8 mouse cellular contexts compared by ENCODE assay signal in the genomic region with DNA sequence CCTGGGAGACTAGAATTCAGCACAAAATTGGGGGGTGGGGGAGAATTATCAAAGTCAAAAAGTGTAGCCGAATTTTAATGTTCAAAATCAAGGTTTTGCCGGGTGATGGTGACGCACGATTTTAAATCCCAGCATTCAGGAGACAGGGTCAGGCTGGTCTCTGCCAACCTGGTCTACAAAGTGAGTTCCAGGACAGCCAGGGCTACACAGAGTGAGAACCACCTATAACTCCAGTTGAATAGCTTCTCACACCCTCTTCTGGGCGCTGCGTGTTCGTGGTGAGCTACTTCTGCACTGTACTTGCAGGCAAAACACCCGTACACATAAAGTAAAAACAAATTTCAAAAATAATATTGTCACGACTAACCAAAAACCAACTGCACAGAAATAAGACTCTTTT. TPM values are rescaled to one million over a fixed set of nuclear protein-coding genes. Genes with fewer than 3 reads are reported as not detected.
DNase-seq lines count a peak whose midpoint lies in the region; ATAC-seq lines count a peak whose summit lies in the region.

No protein-coding gene starts in this region.

- peaks cover 7% of the 10 kb centered on the region; the same call in 1 of the 2 replicates for H3K36me3 ChIP-seq in kidney, embryonic 14.5 days (ENCODE audit: control insufficient read depth, insufficient read depth, low read length)
- H3K36me3 ChIP-seq in hindbrain, embryonic 14.5 days (replicated peaks; ENCODE audit: control insufficient read depth, insufficient read depth), result peaks cover 11% of the 10 kb centered on the region
- no peaks in the 10 kb centered on the region for H3K36me3 ChIP-seq in midbrain, embryonic 16.5 days (ENCODE audit: control insufficient read depth, insufficient read depth, low read length)

- no peaks in the 10 kb centered on the region; the same call in 1 of the 2 replicates for H3K27me3 ChIP-seq in kidney, embryonic 14.5 days (ENCODE audit: control insufficient read depth, insufficient read depth, low read length)
- no peaks in the 10 kb centered on the region for H3K27me3 ChIP-seq in hindbrain, embryonic 14.5 days (ENCODE audit: control insufficient read depth, insufficient read depth, low read length)
- peaks cover 4% of the 10 kb centered on the region for H3K27me3 ChIP-seq in midbrain, embryonic 16.5 days (ENCODE audit: control insufficient read depth, insufficient read depth, low read depth, low read length)

- no peaks in the 10 kb centered on the region; the same call in 1 of the 2 replicates for H3K4me1 ChIP-seq in kidney, embryonic 14.5 days (ENCODE audit: control insufficient read depth, insufficient read depth, low read length)
- 0 out of 2 replicates have a peak, but pooled peaks cover 3% of the 10 kb centered on the region for H3K4me1 ChIP-seq in hindbrain, embryonic 14.5 days (replicated peaks; ENCODE audit: control insufficient read depth, insufficient read depth, low read length)
- peaks cover 6% of the 10 kb centered on the region for H3K4me1 ChIP-seq in midbrain, embryonic 16.5 days (ENCODE audit: control insufficient read depth, insufficient read depth, low read length)

- H3K27ac ChIP-seq in kidney, embryonic 14.5 days (ENCODE audit: low read depth, low read length), result no peak overlapping the region
- H3K27ac ChIP-seq in hindbrain, embryonic 14.5 days, result no peak overlapping the region
- H3K27ac ChIP-seq in midbrain, embryonic 16.5 days (ENCODE audit: low read length), result no peak overlapping the region

- peak overlapping the region; percentile 81 for H3K4me2 ChIP-seq in kidney, embryonic 14.5 days (replicated peaks; ENCODE audit: low read depth, low read length)
- H3K4me2 ChIP-seq in hindbrain, embryonic 14.5 days (replicated peaks), result peak overlapping the region; percentile 83
- peak overlapping the region; percentile 86 for H3K4me2 ChIP-seq in midbrain, embryonic 16.5 days (ENCODE audit: low read length)

- peak overlapping the region; percentile 86 for H3K9ac ChIP-seq in kidney, embryonic 14.5 days (ENCODE audit: low read depth, low read length)
- peak overlapping the region; percentile 80 for H3K9ac ChIP-seq in hindbrain, embryonic 14.5 days
- peak overlapping the region; percentile 83 for H3K9ac ChIP-seq in midbrain, embryonic 16.5 days (ENCODE audit: low read depth, low read length)

- 16% methylated on average over 9 of the region's 9 CpGs for WGBS in kidney, embryonic 14.5 days
- 18% methylated on average over 9 of the region's 9 CpGs for WGBS in hindbrain, embryonic 14.5 days
- WGBS in midbrain, embryonic 16.5 days, result 18% methylated on average over 9 of the region's 9 CpGs

- H3K4me3 ChIP-seq in kidney, embryonic 14.5 days (ENCODE audit: low read length), result peak overlapping the region; percentile 87
- peak overlapping the region; percentile 69 for H3K4me3 ChIP-seq in hindbrain, embryonic 14.5 days (replicated peaks; ENCODE audit: low read length)
- peak overlapping the region; percentile 66 for H3K4me3 ChIP-seq in midbrain, embryonic 16.5 days (ENCODE audit: low read depth, low read length)

- H3K9me3 ChIP-seq in kidney, embryonic 14.5 days (ENCODE audit: control insufficient read depth, low read length), result no peaks in the 10 kb centered on the region
- H3K9me3 ChIP-seq in hindbrain, embryonic 14.5 days (ENCODE audit: control insufficient read depth, low read length), result no peaks in the 10 kb centered on the region
- H3K9me3 ChIP-seq in midbrain, embryonic 16.5 days (replicated peaks; ENCODE audit: control insufficient read depth, low read length, poor library complexity, severe bottlenecking), result no peaks in the 10 kb centered on the region

- no peak for DNase-seq in kidney, postnatal 14 days
- DNase-seq in cerebellum, postnatal 10 days, result peak; percentile 14 to 23
- DNase-seq in hindbrain, embryonic 14.5 days (ENCODE audit: low spot score), result no peak
- no peak for DNase-seq in adrenal gland, adult 2 months
- no peak for DNase-seq in left cerebral cortex, postnatal 25 days (ENCODE audit: low spot score in 2 of 2)
- DNase-seq in thymus, postnatal 4 days, result no peak

- intact Hi-C loops in left cerebral cortex, postnatal 25 days (cut with DNase I), result loop anchor here (2.0 kb wide), 1 partner anchor 50 kb away; the partner anchor contains the start of gene Spty2d1

- 0 out of 2 replicates have a peak, but pooled peaks have one; percentile 30 for ATAC-seq in kidney, embryonic 14.5 days (ENCODE audit: low FRiP score, low TSS enrichment)
- ATAC-seq in hindbrain, embryonic 14.5 days (ENCODE audit: low FRiP score), result no peak
- ATAC-seq in midbrain, embryonic 16.5 days, result peak; percentile 65

RNA-seq across cellular contexts. Expression of gene Uevld, which starts 0.5 kb away (rescaled TPM):
- polyA plus RNA-seq in kidney, embryonic 14.5 days (2014; fragmentation: Nextera tagmentation; extraction: Ambion mirVana), result 10.1 and 13.6 TPM in 2 replicates
- polyA plus RNA-seq in hindbrain, embryonic 14.5 days (2014; fragmentation: Nextera tagmentation; extraction: Ambion mirVana), result 5.3 and 5.6 TPM in 2 replicates
- polyA plus RNA-seq in midbrain, embryonic 16.5 days (2015; fragmentation: Nextera tagmentation; extraction: Ambion mirVana), result 5.3 and 6.0 TPM in 2 replicates
- 10 to 100 TPM; 18.0 to 26.4 TPM for total RNA-seq in adrenal gland, adult 2 months (2021)
- polyA plus RNA-seq in adrenal gland, adult 2 months (2012; rRNA removed), result 1.3 TPM in 2 replicates
- 10 to 100 TPM; 10.2 to 13.3 TPM for total RNA-seq in left cerebral cortex, postnatal 25 days (2021)

RNA-seq across cellular contexts. Expression of gene Gm9999, which starts 24.5 kb away (rescaled TPM):
- not detected in 2 replicates for polyA plus RNA-seq in kidney, embryonic 14.5 days (2014; fragmentation: Nextera tagmentation; extraction: Ambion mirVana)
- not detected in 2 replicates for polyA plus RNA-seq in hindbrain, embryonic 14.5 days (2014; fragmentation: Nextera tagmentation; extraction: Ambion mirVana)
- polyA plus RNA-seq in midbrain, embryonic 16.5 days (2015; fragmentation: Nextera tagmentation; extraction: Ambion mirVana), result not detected in 2 replicates
- not detected for total RNA-seq in adrenal gland, adult 2 months (2021)
- not detected in 2 replicates for polyA plus RNA-seq in adrenal gland, adult 2 months (2012; rRNA removed)
- total RNA-seq in left cerebral cortex, postnatal 25 days (2021), result not detected

RNA-seq across cellular contexts. Expression of gene Tsg101, which starts 39.1 kb away (rescaled TPM):
- 183 and 204 TPM in 2 replicates for polyA plus RNA-seq in kidney, embryonic 14.5 days (2014; fragmentation: Nextera tagmentation; extraction: Ambion mirVana)
- polyA plus RNA-seq in hindbrain, embryonic 14.5 days (2014; fragmentation: Nextera tagmentation; extraction: Ambion mirVana), result 362 and 374 TPM in 2 replicates
- 372 and 375 TPM in 2 replicates for polyA plus RNA-seq in midbrain, embryonic 16.5 days (2015; fragmentation: Nextera tagmentation; extraction: Ambion mirVana)
- 10 to 100 TPM; 72.3 to 88.8 TPM for total RNA-seq in adrenal gland, adult 2 months (2021)
- polyA plus RNA-seq in adrenal gland, adult 2 months (2012; rRNA removed), result 78.2 and 127 TPM in 2 replicates
- 10 to 100 TPM; 75.5 to 81.1 TPM for total RNA-seq in left cerebral cortex, postnatal 25 days (2021)

RNA-seq across cellular contexts. Expression of gene Spty2d1, which starts 49.4 kb away (rescaled TPM):
- polyA plus RNA-seq in kidney, embryonic 14.5 days (2014; fragmentation: Nextera tagmentation; extraction: Ambion mirVana), result 9.6 and 15.7 TPM in 2 replicates
- 7.7 and 8.0 TPM in 2 replicates for polyA plus RNA-seq in hindbrain, embryonic 14.5 days (2014; fragmentation: Nextera tagmentation; extraction: Ambion mirVana)
- 7.4 and 8.5 TPM in 2 replicates for polyA plus RNA-seq in midbrain, embryonic 16.5 days (2015; fragmentation: Nextera tagmentation; extraction: Ambion mirVana)
- 10 to 100 TPM; 16.6 to 20.5 TPM for total RNA-seq in adrenal gland, adult 2 months (2021)
- polyA plus RNA-seq in adrenal gland, adult 2 months (2012; rRNA removed), result 2.7 and 4.4 TPM in 2 replicates
- total RNA-seq in left cerebral cortex, postnatal 25 days (2021), result 10 to 100 TPM; 13.8 to 13.9 TPM

Comparison
In these comparisons a context has a peak if more than half of its experiments do, and no peak if none do; other contexts are left out.
1. DNase-seq: peak in cerebellum, postnatal 10 days (2 of 2); none in kidney, postnatal 14 days (single experiment), hindbrain, embryonic 14.5 days (single experiment), adrenal gland, adult 2 months (single experiment), left cerebral cortex, postnatal 25 days (0 of 2) and thymus, postnatal 4 days (single experiment).
2. Peak in every context shown above with its lines, with median percentiles within 50 percentile points of each other: H3K4me2 ChIP-seq, H3K4me3 ChIP-seq and H3K9ac ChIP-seq.